Mouse (Mus musculus) kidney, postnatal 14 days (tissue): ENCODE measurements around the gene Gadl1.

Experiments
- DNase-seq: peaks from one replicate; pipeline ENCODE4 v3.0.0; 2022; ENCODE audit warnings: mixed read lengths

The Gadl1 gene

GRCm38 (mm10) chr9:115937915-115938314, 28.7 kb downstream of the Gadl1 start:
- no peak for DNase-seq

- no peak for DNase-seq
These were observed 30.2 kb downstream of the Gadl1 start for GRCm38 (mm10) chr9:115939420-115939819.

GRCm38 (mm10) chr9:115941171-115941570, 31.9 kb downstream of the Gadl1 start:
- no peak for DNase-seq

- DNase-seq: no peak
These were observed 33.2 kb downstream of the Gadl1 start for GRCm38 (mm10) chr9:115942486-115942885.

- no peak for DNase-seq
These were observed 33.7 kb downstream of the Gadl1 start for GRCm38 (mm10) chr9:115942989-115943388.

- no peak for DNase-seq
These were observed 34.5 kb downstream of the Gadl1 start for GRCm38 (mm10) chr9:115943577-115944320.

GRCm38 (mm10) chr9:115965056-115965455, 55.8 kb downstream of the Gadl1 start:
- DNase-seq: no peak

GRCm38 (mm10) chr9:115966116-115966515, 56.9 kb downstream of the Gadl1 start:
- DNase-seq: no peak

- no peak for DNase-seq
These were observed 57.5 kb downstream of the Gadl1 start for GRCm38 (mm10) chr9:115966746-115967145.

GRCm38 (mm10) chr9:115967638-115968037, 58.4 kb downstream of the Gadl1 start:
- DNase-seq: no peak

- DNase-seq: no peak
These were observed 67.6 kb downstream of the Gadl1 start for GRCm38 (mm10) chr9:115976901-115977300.

GRCm38 (mm10) chr9:115977598-115978240, 68.5 kb downstream of the Gadl1 start:
- no peak for DNase-seq

- no peak for DNase-seq
These were observed 69.2 kb downstream of the Gadl1 start for GRCm38 (mm10) chr9:115978478-115978877.

GRCm38 (mm10) chr9:115990661-115991060, 81.4 kb downstream of the Gadl1 start:
- no peak for DNase-seq

- no peak for DNase-seq
These were observed 85.5 kb downstream of the Gadl1 start for GRCm38 (mm10) chr9:115994772-115995171.

GRCm38 (mm10) chr9:115995856-115996560, 86.8 kb downstream of the Gadl1 start:
- DNase-seq: no peak

- no peak for DNase-seq
These were observed 89.1 kb downstream of the Gadl1 start for GRCm38 (mm10) chr9:115998383-115998782.

- peak; percentile 41 for DNase-seq
These were observed 90.2 kb downstream of the Gadl1 start for GRCm38 (mm10) chr9:115999361-115999990.

GRCm38 (mm10) chr9:116013911-116014310, 104.7 kb downstream of the Gadl1 start:
- no peak for DNase-seq

GRCm38 (mm10) chr9:116016221-116016620, 107.0 kb downstream of the Gadl1 start:
- DNase-seq: no peak

GRCm38 (mm10) chr9:116017091-116017490, 107.8 kb downstream of the Gadl1 start:
- DNase-seq: no peak

- DNase-seq: no peak
These were observed 109.3 kb downstream of the Gadl1 start for GRCm38 (mm10) chr9:116018586-116018985.

GRCm38 (mm10) chr9:116025371-116025770, 116.1 kb downstream of the Gadl1 start:
- DNase-seq: no peak
